Mouse (Mus musculus) right cerebral cortex, postnatal 14 days (tissue): ENCODE results near the gene Gm11027.
A peak's percentile ranks its signal among the peaks of the same experiment; 100 is the strongest.

Experiments used
- DNase-seq: peaks from one replicate; pipeline ENCODE4 v3.0.0; 2022

Gene Gm11027

DNA sequence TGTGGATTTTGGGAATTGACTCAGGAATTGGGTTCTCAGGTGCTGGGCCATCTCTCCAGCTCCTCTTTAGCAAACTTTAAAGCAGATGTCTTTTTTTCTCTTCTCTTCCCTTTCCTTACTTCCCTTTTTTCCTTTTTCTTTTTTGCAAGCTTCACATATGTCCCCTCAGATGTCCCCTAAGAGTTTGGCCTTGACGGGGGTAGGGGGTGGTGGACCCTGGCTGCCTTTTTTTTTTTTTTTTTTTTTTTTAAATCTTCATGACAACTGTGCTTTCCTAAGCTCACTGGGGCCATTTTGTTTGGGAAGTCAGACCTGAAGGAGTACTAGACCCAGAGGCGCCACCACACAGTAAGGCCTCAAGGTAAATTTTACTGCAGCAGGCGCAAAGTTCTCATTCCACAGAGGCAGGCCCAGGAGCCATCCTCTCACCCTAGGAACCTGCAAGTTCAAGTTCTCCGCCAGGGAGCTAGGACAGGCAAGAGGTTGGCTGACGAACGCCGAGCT, 5.0 kb downstream of the Gm11027 start:
- DNase-seq = no peak

DNA sequence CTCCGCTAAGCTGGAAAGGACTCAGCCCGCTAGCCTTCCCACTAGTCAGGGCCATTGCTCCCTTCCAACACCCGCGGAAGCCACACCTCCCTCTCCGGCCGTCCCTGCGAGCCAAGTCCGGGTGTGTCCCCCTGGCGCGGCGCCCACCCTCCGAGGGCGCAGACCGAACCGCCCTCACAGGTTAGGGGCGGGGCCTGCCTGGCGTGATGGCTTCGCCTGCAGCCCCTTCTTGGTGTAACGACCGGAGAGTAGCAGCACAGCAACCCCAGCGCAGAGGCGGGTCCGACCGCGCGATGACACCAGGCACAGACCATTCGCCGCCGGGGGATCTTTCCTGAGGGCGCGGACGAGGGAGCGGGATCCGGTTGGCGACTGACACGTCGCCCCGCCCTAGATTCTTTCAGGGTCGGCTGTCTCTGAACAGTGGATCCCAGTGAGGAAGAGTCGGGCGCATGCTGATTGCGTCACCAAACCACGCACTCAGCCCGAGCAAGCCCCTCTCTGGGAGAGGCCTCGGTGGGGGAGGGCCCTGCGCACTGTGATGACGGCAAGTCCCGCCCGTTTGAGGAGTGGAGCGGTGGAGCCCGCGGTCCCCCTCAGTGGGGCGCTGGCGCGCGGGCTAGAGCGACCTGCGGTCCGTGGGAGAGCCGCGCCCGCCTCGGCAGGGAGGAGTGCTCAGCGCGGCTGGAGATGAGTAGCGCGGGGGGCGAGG, 5.6 kb downstream of the Gm11027 start, which contains the start of gene Esyt2:
TSS of gene Esyt2 (plus strand) at position 544 of the 712 bp plus-strand sequence.
- peak; percentile 100 for DNase-seq

DNA sequence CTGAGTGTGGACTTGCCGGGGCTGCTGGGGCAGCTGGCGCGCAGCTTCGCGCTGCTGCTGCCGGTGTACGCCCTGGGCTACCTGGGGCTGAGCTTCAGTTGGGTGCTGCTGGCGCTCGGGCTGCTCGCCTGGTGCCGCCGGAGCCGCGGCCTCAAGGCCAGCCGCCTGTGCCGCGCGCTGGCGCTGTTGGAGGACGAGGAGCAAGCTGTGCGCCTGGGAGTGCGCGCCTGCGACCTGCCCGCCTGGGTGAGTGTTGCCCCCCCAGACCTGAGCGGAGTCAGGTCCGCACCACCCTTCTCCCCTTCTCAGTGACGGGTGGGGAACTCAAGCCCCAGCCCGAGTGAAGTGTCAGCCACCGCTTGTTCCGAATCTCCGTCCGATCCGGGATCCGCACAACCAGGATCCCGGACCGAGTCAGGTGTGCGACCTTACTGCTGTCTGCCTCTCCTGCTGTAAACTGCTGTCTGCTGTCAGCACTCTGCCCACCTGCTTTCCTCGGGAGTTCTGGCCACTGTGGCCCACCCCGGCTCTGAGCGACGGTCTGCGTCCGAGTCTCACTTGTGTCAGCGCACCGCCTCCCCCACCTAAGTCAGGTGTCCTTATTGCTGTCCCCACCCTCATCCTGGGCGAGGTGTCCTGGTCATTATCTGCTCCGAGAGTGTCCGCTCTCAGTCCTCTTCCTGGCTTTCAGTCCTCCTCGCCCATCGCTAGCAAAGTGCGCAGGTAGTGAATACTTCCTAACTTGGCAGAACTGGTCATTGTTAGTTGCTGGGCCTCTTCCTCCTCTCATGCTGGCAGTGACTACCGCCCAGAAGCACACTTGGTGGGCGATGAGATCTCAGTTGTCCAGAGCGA, 6.5 kb downstream of the Gm11027 start:
- peak; percentile 38 for DNase-seq

DNA sequence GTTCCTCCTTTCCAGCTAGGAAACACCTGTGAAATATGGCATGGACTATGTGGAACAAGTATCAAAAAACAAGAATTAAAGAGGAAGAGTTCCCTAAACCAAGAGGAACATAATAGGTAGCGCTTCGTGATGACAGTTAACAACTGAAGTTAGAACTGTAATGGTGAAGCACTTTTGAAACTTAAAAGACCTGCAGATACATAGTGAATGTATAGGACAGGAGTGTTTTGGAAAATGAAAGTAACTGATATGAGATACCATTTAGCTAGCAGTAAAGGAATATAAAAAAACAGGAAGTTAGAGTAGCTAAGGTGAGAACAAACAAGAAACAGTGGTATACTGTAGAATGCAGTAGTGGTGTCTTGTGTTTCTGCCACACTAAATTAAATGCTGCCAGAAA, 7.7 kb downstream of the Gm11027 start:
- no peak for DNase-seq

DNA sequence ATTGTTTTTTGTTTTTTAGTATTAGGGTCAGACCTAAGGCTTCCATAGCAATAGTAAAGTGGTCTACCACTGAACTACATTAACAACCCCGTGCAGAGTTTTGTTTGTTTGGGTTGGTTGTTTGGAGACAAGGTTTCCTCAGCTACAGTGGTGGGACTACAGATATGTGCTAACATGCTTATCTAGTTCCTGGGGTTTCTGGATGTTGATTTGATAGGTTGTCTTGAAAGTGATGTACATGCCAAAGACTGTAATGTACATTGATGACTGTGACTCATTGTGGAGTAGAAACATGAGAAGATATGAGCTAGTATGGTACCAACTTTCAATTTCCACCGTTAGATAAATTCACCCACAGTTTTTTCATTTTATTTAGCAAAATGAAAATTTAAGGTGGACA, 8.3 kb downstream of the Gm11027 start:
- DNase-seq = no peak

DNA sequence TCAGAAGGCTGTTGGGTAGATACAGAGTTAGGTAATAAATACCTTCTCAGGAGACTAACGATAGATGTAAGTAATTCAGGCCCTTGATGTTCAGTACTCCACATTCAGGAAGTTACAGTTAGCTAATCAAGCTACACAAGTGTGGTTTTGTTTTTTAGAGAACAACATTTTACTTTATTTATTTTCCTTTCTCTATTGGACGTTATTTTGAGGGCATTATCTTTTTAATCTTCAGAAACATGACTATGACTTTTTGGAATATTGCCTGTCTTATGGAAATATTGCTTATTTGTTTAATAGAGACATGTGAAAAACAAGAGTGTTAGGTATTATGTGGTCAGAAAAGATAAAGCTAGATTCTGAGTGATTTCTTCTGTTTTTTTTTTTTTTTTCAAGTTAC, 18.0 kb downstream of the Gm11027 start:
- no peak for DNase-seq

DNA sequence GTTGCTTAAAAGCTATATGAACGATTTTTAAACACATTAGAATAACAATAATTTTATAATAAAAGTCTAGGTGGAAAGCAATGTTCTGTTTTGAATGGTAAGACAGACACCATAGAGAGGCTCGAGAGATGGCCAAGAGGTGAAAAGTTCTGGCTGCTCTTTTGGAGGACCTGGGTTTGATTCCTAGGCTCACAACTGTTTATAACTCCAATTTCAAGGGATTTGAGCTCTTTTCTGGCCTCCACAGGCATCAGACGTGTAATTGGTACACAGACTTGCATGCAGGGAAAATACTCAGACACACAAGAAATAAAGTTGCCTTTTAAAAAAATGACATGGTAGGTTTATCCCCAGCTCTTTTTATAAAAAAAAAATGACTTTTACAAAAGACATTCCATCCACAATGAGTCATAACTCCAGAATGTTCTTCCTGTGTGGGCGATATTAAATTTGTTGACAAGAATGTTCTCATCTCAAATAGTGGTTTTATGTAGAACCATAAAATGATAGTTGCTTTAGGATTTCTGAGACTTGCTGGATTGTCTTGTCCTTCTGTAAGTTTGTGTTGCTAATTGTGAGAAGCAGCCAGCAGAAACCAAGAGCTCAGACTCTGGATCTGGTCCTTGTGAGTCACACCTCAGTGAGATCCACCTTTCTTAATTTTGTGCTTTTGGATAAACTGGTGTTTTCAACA, 18.6 kb downstream of the Gm11027 start:
- no peak for DNase-seq

DNA sequence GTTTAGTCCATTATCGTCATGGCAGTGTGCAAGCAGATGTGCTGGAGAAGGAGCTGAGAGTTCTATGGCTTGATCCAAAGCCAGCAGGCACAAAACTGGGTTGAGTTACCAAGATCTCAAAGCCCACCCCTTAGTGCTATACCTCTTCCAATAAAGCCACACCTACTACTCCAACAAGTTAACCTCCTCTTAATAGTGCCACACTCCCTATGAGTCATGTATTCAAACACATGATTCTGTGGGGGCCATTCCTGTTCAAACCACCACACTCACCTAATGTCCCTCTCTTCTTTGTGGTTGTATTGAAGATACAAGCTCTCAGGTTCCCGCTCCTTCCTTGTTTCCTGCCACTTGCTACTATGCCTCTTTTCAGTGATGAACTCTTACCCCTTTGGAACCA, 24.7 kb downstream of the Gm11027 start:
- DNase-seq = no peak

DNA sequence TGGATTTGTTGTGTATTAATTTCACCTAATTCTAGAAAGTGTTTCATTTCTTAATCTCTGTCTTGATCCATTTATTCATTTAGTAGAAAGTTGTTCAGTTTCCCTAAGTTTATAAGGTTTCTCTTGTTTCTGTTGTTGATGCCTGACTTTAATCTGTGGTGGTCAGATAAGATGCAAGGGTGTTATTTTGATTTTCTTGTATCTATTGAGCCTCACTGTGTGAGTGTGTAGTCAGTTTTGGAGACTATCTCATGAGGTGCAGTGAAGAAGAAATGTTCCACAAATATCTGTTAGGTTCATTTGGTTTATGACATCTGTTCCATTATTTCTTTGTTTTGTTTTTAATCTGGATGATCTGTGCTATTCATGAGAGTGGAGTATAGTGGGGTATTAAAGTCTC, 27.0 kb downstream of the Gm11027 start:
- DNase-seq = no peak

DNA sequence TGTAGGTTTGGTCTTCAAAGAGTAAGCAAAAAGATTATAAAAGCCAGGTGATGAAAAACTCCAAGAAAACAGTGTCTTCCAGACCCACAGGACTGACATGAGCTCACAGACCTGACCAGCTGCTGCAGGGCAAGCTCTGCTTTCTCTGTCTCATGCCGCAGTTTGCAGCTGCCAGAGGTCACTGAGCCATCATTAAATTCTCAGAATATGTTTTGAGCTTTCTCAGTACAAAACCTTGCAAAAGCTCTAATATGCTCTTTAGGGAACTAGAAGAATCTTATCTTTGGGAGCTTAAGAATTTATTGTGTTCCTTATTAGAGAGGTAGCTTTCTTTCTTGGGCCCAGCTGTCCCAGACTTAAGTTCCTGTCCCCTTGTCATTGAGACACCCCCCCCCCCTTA, 30.9 kb downstream of the Gm11027 start:
- no peak for DNase-seq

DNA sequence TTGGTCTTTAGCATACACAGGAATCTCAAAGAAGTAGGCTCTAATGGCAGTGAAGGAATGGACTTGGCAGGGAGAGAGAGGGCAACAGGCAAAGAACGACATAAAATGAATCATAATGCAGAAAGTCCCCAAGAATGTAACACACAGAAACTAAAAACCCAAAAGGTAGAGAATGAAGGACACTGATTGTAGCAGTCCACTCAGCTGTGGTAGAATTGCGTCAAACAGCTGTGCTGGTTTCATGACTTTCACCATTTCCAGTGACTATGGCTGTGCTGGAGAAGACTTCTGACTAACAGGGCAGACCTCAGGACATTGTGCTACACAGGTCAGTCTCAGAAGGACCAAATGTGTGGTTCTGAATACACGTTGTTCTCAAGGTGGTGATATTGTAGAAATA, 32.7 kb downstream of the Gm11027 start:
- DNase-seq = no peak

DNA sequence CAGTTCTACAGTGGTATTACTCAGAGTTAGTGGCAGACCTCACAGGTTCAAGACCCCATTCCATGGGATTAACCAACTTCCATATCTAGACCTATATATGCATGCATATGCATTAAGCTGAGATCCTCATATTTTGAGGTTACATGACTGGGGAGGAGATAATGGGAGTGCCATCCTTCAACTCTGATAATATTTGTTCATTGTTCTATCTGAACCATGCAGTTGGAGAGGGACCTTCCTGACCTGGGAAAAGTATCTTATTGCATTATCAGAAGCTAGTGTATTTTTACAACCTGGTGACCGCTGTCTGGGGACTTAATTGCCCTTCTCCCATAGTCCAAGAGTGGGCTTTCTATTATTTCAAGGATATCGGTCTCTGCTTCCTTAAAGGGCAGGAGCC, 33.4 kb downstream of the Gm11027 start:
- no peak for DNase-seq

DNA sequence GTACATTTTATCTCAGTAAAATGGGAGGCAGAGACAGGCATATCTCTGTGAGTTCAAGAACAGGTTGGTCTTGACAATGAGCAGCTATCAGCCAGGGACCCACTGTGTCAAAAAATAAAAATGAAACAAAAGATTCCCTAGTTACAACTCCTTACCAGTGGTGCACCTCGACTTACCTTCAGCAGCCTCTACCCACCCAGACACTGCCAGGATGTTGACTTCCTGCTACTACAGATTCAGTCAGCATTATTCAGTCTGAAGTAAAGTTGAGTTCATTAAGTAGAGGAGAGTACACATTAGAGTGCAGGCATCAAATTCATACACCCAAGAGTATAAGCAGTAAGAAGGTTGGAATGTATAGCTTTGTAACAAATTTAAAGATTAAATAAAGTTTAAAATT, 38.6 kb downstream of the Gm11027 start:
- no peak for DNase-seq

DNA sequence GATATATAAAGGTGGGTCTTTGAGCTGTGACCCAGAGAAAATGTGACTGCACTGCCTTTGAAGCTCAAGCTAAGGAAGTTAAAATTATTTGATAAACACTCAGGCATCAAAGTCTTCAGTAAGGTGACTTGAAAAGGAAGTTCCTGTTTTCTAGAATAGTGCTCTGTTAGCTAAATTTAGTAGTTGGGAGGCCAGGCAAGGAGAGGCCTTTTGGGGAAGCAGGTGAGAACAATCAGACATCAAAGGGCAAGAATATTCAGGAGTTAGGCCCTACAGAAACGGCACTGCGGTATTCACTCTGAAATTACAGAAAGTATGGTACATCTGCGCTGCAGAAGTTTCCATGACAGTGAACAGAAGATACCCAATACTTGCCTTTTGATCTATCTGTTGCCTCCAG, 40.3 kb downstream of the Gm11027 start:
- no peak for DNase-seq

DNA sequence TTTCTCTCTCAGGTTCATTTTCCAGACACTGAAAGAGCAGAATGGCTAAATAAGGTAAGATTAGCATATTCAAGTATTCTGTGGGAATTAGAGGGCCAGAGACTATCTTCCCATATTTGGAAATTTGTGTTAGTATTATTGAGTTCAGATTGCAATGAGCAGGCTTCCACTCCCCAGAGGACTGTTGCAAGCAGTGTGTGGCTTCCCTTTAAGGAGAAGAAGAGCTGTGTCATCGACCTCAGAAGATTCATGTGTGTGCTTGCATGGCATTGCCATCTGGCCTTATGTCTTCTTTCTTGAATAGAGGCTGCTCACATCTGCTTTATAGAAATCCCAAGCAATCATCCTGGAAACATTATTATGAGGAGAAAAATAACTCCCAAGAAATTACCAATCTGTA, 42.6 kb downstream of the Gm11027 start:
- DNase-seq = no peak
